Mouse (Mus musculus) adrenal gland, postnatal 36 days (tissue): ENCODE results near the gene Pkdrej. TPM values are rescaled to one million over a fixed set of nuclear protein-coding genes. Genes with fewer than 3 reads are reported as not detected.

ENCODE experiments used
- DNase-seq, 2 experiments: peaks; one replicate each; pipeline ENCODE4 v3.0.0; 2021; ENCODE audit warnings: mixed read lengths in 1 of 2
- total RNA-seq, 2 experiments: library from RNA; stranded (reverse); gene quantifications; 2 replicates each; pipeline ENCODE4 v1.2.3; 2021

Gene Pkdrej
- total RNA-seq, 2 experiments from 2014 or later: 0.20 to 0.26 TPM

- no peak for DNase-seq
Observed at GRCm38 (mm10) chr15:85768991-85769390, 52.5 kb downstream of the Pkdrej start.

DNA sequence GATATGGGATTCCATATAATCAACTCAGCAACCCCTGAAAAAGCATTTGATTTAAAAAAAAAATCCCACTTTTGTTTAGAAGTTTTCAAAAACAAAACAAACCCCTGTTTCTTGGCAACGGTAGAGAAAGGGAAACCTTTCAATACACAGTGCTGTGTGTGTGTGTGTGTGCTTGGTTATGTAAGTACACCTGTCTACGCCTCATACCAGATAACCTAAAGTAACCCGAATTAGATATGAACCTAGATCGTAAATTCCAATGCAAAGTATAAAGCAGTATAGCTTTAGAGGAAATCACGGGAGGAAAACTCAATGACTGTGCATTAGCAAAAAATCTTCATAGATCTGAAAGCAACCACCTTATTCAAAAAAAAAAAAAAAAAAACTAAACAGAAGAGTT, 54.9 kb downstream of the Pkdrej start:
- DNase-seq: no peak

DNA sequence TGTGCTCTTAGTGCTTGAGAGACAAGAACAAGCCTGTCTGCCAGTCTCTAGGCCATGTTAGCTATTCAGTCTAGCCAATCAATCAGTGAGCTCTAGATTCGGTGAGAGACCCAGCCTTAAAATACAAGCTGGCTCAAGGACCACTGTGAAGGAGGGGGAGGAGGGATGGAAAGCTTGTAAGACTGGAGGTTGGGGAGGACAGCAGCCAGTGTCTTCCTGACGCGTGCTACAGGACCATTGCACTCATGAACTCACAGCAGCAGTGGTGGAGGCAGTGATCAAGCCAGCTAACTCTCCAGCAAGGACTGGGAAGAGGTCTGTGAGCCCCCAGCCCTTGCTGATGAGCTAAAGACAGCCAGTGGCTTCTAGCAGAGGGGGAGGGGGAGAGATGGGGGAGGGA, 56.5 kb downstream of the Pkdrej start:
- DNase-seq: no peak

Other genes starting within 250 kb of the Pkdrej start
- under 1 TPM; 0.49 to 0.96 TPM for gene Wnt7b, start 239.3 kb downstream of the Pkdrej start, total RNA-seq
- 10 to 100 TPM; 23.9 to 38.5 TPM for gene Ppara, start 86.8 kb downstream of the Pkdrej start, total RNA-seq
- gene Cdpf1, start 10.0 kb downstream of the Pkdrej start, total RNA-seq: 10 to 100 TPM; 15.3 to 27.0 TPM
- gene Ttc38, start 10.6 kb upstream of the Pkdrej start, total RNA-seq: 10 to 100 TPM; 17.0 to 21.4 TPM
- 1 to 10 TPM; 1.1 to 1.6 TPM for gene Gtse1, start 38.0 kb upstream of the Pkdrej start, total RNA-seq
- 10 to 100 TPM; 22.7 to 24.2 TPM for gene Trmu, start 57.6 kb upstream of the Pkdrej start, total RNA-seq
- 1 to 10 TPM; 5.1 to 6.3 TPM for gene Celsr1, start 212.0 kb upstream of the Pkdrej start, total RNA-seq
- 10 to 100 TPM; 13.9 to 18.7 TPM for gene Gramd4, start 236.0 kb upstream of the Pkdrej start, total RNA-seq